Mouse (Mus musculus) bone marrow, adult 2 months (tissue): ENCODE measurements around the gene Phc2. TPM values are rescaled to one million over a fixed set of nuclear protein-coding genes. Genes with fewer than 3 reads are reported as not detected.

Source experiments
- H3K27ac ChIP-seq: fragments of 200-500 bp; 2 replicates; pipeline ENCODE4 v1.5.1; 2012; ENCODE audit warnings: low read depth, mild to moderate bottlenecking, control low read depth, inconsistent platforms, low read length; ENCODE audit not compliant: control insufficient read depth, poor library complexity, insufficient read depth
- H3K4me1 ChIP-seq: fragments of 200-500 bp; 2 replicates; pipeline ENCODE4 v1.6.1; 2011; ENCODE audit warnings: low read length; ENCODE audit not compliant: control insufficient read depth, insufficient read depth
- H3K4me3 ChIP-seq: fragments of 200-500 bp; replicated peaks from 2 replicates; pipeline ENCODE3; 2011; ENCODE audit warnings: mild to moderate bottlenecking, low read depth, low read length, control low read depth; ENCODE audit not compliant: control insufficient read depth
- CTCF ChIP-seq: fragments of 200-500 bp; IDR thresholded peaks from 2 replicates; pipeline ENCODE4 v1.5.1; 2011; ENCODE audit warnings: low read length, control low read depth; ENCODE audit not compliant: control insufficient read depth, insufficient read depth
- POLR2A ChIP-seq: fragments of 200-500 bp; IDR thresholded peaks from 2 replicates; pipeline ENCODE4 v1.6.1; 2011; ENCODE audit warnings: low read depth, mild to moderate bottlenecking, control low read depth, low read length, borderline replicate concordance; ENCODE audit not compliant: control insufficient read depth
- WGBS: fragments of 180-500 bp; shearing (Covaris S2); methylation state at CpG from one replicate; pipeline ENCODE4 v1.1.7; 2018; 5-methylcytosine and 5-hydroxymethylcytosine counted together
- polyA plus RNA-seq: library from polyadenylated mRNA; stranded (reverse); fragments of >200 nt; gene quantifications from 2 replicates; pipeline ENCODE4 v1.2.4, GENCODE M21; 2011; ENCODE audit warnings: low replicate concordance; ENCODE audit not compliant: missing spikeins, insufficient read depth, insufficient read length

Phc2 gene
- polyA plus RNA-seq, 1 experiment: 36.8 TPM

- H3K27ac ChIP-seq: no peak overlapping the region
- peaks cover 10% of the 10 kb centered on the region for H3K4me1 ChIP-seq
- 89% methylated on average over 14 of the region's 14 CpGs for WGBS
- TF ChIP-seq POLR2A: no peak
- TF ChIP-seq CTCF: no peak
- no peak overlapping the region for H3K4me3 ChIP-seq
These were observed 83.5 kb downstream of the Phc2 start for GRCm38 (mm10) chr4:128737825-128738610.

GRCm38 (mm10) chr4:128740878-128741277 lies 86.4 kb downstream of the Phc2 start:
- no peak overlapping the region for H3K27ac ChIP-seq
- no peak overlapping the region for H3K4me3 ChIP-seq
- no peaks in the 10 kb centered on the region; the same call in 1 of the 2 replicates for H3K4me1 ChIP-seq
- 46% methylated on average over 1 of the region's 1 CpGs for WGBS
- TF ChIP-seq POLR2A (no peak), CTCF (no peak)

- no peak overlapping the region for H3K27ac ChIP-seq
- H3K4me3 ChIP-seq: no peak overlapping the region
- TF ChIP-seq POLR2A (no peak), CTCF (no peak)
- no peaks in the 10 kb centered on the region for H3K4me1 ChIP-seq
- WGBS: 87% methylated on average over 5 of the region's 5 CpGs
These were observed 87.4 kb downstream of the Phc2 start for GRCm38 (mm10) chr4:128741906-128742305.

- TF ChIP-seq CTCF (no peak), POLR2A (no peak)
- Histone ChIP-seq H3K4me3 (no peak overlapping the region), H3K4me1 (no peaks in the 10 kb centered on the region), H3K27ac (no peak overlapping the region)
- 95% methylated on average over 10 of the region's 10 CpGs for WGBS
These were observed 88.0 kb downstream of the Phc2 start for GRCm38 (mm10) chr4:128742379-128742970.

- WGBS: 75% methylated on average over 12 of the region's 12 CpGs
- TF ChIP-seq POLR2A (no peak), CTCF (no peak)
- no peaks in the 10 kb centered on the region for H3K4me1 ChIP-seq
- H3K4me3 ChIP-seq: no peak overlapping the region
- H3K27ac ChIP-seq: no peak overlapping the region
These were observed 88.6 kb downstream of the Phc2 start for GRCm38 (mm10) chr4:128743031-128743626.

GRCm38 (mm10) chr4:128745160-128745559 lies 90.7 kb downstream of the Phc2 start:
- 36% methylated on average over 8 of the region's 8 CpGs for WGBS
- Histone ChIP-seq H3K4me1 (no peaks in the 10 kb centered on the region), H3K27ac (no peak overlapping the region), H3K4me3 (no peak overlapping the region)
- TF ChIP-seq POLR2A (no peak), CTCF (no peak)

- H3K27ac ChIP-seq: no peak overlapping the region
- WGBS: 77% methylated on average over 22 of the region's 22 CpGs
- H3K4me3 ChIP-seq: no peak overlapping the region
- no peaks in the 10 kb centered on the region for H3K4me1 ChIP-seq
- TF ChIP-seq CTCF (no peak), POLR2A (no peak)
These were observed 93.2 kb downstream of the Phc2 start for GRCm38 (mm10) chr4:128747614-128748270.

- WGBS: 91% methylated on average over 7 of the region's 7 CpGs
- TF ChIP-seq POLR2A: no peak
- TF ChIP-seq CTCF: no peak
- no peak overlapping the region for H3K27ac ChIP-seq
- H3K4me3 ChIP-seq: no peak overlapping the region
- H3K4me1 ChIP-seq: no peaks in the 10 kb centered on the region
These were observed 93.8 kb downstream of the Phc2 start for GRCm38 (mm10) chr4:128748309-128748708.
